Mouse (Mus musculus): ENCODE data around the gene Ddx24. TPM values are rescaled to one million over a fixed set of nuclear protein-coding genes. Genes with fewer than 3 reads are reported as not detected.

Ddx24 gene
- 55.1 and 59.5 TPM in 2 replicates for polyA plus RNA-seq (2012; rRNA removed; ENCODE audit: low replicate concordance)

DNA sequence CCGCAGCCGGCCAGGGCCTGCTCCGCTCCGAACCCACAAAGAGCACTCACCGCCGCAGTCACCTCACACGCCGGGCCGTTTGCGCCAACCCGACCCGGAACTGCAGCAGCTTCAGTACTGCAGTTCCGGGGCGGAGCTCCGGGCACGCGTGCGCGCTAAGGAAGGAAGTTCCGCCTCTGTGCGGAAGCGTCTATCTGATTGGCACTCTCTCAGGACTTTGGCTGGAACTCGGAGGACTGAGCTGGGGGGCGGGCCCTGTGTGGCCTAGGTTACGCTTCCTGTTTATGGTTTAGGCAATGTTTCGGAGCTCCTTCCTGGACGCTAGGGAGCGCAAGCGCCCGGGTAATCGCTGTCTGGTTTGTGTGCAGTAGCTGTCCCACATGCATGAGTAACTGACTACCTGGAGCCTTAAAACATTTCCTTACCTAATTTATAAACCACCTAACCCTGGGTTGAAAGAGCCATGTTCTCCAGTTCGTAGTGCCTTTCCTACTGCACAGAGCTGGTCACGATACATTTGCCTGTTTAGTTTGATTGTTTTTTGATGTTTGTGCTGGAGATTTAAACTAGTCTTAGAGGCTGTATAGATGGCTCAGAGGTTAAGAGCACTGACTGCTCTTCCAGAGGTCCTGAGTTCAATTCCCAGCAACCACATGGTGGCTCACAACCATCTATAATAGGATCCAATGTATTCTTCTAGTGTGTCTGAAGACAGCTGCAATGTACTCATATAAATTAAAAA lies at the start of gene Ddx24:
Gene Ddx24 (minus strand): TSS at position 102 of the 742 bp plus-strand sequence.

DNA sequence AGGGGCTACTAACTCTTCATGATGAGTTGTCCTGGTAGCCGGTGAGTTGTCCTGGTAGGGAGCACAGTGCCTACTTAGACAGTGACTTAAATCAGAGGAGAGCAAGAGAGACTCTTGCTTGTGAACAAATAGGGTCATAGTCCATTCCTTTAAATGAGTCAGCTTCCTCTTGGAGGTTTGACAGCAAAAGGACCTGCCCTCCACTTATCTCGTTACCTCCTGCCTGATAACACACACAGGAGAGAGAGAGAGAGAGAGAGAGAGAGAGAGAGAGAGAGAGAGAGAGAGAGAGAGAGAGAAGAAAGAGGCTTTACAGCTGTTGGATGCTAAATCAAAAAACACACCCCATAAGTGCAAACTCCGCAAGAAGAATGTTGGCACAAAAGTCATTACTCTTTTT lies 31.5 kb upstream of the Ddx24 start, which contains the start of gene Ifi27l2b:
Gene Ifi27l2b (minus strand): TSS at position 84 of the 400 bp plus-strand sequence.

DNA sequence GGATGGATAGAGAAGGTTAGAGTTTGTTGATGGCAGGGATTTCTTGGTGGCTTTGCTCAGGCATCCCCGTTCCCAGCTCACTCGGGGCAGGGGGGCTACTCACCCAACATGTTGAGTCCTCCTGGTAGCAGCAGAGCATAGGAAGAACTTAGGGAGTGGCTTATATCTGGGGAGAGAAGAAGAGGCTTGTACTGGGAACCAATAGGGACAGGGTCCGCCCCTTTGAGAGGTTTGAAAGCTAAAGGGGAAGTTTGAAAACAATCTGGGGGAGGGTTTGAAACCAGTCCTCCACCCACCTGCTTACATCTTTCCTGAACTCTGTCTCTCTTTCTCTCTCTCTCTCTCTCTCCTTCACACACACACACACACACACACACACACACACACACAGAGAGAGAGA lies 17.9 kb upstream of the Ddx24 start, which contains the start of gene Ifi27l2a:
Gene Ifi27l2a (minus strand): TSS at position 157 of the 400 bp plus-strand sequence.

DNA sequence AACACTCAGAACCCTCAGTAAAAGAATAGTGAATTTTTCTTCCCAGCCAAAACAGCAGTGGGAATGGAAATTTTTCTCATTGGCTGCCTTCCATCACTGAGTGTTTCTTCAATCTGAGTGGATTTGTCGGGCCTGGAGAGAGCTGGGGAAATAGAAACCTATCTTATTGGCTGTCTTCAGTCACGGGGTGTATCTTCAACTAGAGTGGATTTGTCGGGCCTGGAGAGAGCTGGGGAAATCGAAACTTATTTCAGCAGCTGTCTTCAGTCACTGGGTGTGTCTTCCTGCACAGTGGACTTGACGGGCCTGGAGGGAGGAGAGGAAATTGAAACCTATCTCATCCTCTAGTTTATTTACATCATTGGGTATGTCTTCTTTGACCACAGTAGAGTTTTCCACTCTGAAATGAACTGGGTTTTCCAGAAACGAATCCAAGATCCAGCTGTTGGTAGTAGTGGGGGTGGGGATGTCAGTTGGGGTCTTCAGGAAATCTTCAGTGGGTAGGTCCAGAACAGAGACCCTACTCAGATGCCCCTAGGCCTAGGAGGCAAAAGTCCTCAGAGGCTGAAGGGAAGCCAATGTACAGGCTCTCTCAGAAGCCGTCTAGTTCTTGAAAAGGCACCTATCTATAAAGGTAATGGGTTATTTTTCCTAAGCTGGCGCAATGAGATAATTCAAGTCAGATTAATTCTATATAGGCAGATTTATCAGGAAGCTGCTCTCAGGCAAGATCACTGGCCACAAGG lies 8.5 kb upstream of the Ddx24 start, which contains the start of gene Ifi27:
Gene Ifi27 (plus strand): TSS at position 226 of the 746 bp plus-strand sequence.

DNA sequence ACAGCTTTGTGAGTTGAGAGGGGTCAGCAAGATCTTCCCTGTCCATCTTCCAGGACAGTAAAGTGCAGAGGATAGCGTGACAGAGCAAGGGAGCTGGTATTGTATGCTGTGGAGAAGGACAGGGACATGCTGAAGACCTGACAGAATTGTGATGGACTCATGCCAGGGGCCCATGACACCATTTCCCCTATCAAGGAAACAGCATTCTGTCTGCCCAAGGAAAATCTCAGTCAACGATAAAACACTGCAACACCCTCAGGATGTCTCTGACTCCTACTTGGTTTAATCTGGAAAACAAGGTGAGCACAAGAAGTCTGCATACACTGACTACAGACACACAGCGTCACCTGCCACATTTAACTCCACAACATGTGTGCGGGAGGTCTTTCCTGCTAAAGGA lies 17.9 kb downstream of the Ddx24 start, which contains the start of gene 9330161L09Rik:
Gene 9330161L09Rik (minus strand): TSS at position 101 of the 400 bp plus-strand sequence.

DNA sequence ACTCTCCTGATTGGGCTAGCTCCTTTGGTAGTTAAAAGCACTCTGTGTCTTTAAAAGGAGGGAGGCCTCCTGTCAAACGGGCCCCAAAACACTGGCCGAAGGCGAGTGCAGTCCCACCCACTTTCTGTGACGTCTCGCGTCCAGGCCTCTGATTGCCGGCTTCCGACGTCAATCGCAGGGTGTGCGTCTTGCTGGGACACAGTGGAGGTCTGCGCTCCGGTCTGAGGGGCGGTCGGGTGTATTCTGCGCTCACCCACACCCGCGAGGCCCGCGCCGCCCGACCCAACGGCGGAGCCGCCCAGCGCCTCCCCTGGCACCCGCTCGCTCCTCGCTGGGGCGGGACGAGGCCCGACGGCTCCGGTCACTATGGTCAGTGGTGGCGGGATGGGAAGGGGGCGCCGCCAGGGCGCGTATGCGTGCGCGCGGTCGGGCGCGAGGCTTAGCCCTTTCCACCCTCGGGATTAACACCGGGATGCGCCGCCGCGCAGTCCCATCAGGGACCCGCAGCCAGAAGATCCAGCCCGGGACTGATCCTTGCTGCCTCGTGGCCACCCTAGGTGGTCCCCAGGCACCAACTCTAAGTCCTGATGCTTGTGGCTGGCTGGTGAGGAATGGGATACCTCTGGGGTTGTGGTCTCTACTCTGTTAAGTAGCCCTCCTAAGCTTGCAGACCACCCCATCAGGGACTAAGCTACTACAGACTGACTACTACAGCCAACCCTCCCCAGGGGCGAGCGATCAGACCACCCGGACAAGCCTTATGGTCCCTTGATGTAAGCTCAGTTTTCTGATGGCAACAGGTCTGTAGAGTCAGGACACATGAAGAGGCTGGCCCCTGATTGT lies 36.9 kb downstream of the Ddx24 start, which contains the start of gene Otub2:
Gene Otub2 (plus strand): TSS at position 178 of the 843 bp plus-strand sequence.

Other genes starting within 250 kb of the Ddx24 start
- gene Prima1, start 183.7 kb downstream of the Ddx24 start, polyA plus RNA-seq (2012; rRNA removed; ENCODE audit: low replicate concordance), result 0.79 and 3.2 TPM in 2 replicates
- not detected in 2 replicates for gene Fam181a, start 114.9 kb downstream of the Ddx24 start, polyA plus RNA-seq (2012; rRNA removed; ENCODE audit: low replicate concordance)
- gene Asb2, start 69.8 kb downstream of the Ddx24 start, polyA plus RNA-seq (2012; rRNA removed; ENCODE audit: low replicate concordance), result 5.1 and 85.1 TPM in 2 replicates
- gene Otub2, start 37.1 kb downstream of the Ddx24 start, polyA plus RNA-seq (2012; rRNA removed; ENCODE audit: low replicate concordance), result 4.6 and 10.1 TPM in 2 replicates
- 0.58 and 0.60 TPM in 2 replicates for gene 9330161L09Rik, start 18.0 kb downstream of the Ddx24 start, polyA plus RNA-seq (2012; rRNA removed; ENCODE audit: low replicate concordance)
- 804 and 1,594 TPM in 2 replicates for gene Ifi27, start 8.4 kb upstream of the Ddx24 start, polyA plus RNA-seq (2012; rRNA removed; ENCODE audit: low replicate concordance)
- 2,878 and 3,647 TPM in 2 replicates for gene Ifi27l2a, start 17.9 kb upstream of the Ddx24 start, polyA plus RNA-seq (2012; rRNA removed; ENCODE audit: low replicate concordance)
- gene Ifi27l2b, start 31.4 kb upstream of the Ddx24 start, polyA plus RNA-seq (2012; rRNA removed; ENCODE audit: low replicate concordance), result 0.14 and 0.18 TPM in 2 replicates
- gene Ppp4r4, start 106.5 kb upstream of the Ddx24 start, polyA plus RNA-seq (2012; rRNA removed; ENCODE audit: low replicate concordance), result 1.2 and 1.5 TPM in 2 replicates
- not detected in 2 replicates for gene Serpina10, start 205.6 kb upstream of the Ddx24 start, polyA plus RNA-seq (2012; rRNA removed; ENCODE audit: low replicate concordance)
- 0.18 TPM in 1 of 2 replicates, not detected in the other for gene Serpina6, start 231.4 kb upstream of the Ddx24 start, polyA plus RNA-seq (2012; rRNA removed; ENCODE audit: low replicate concordance)